Mouse (Mus musculus) liver, postnatal 0 days (tissue): ENCODE results near the gene Tgfbr2.

Experiments
- CTCF ChIP-seq: sonication (generic); IDR thresholded peaks from 2 replicates; pipeline ENCODE4 v1.5.1; 2016; ENCODE audit warnings: antibody characterized with exemption, low read depth
- EP300 ChIP-seq: IDR thresholded peaks from 2 replicates; pipeline ENCODE4 v1.6.1; 2016; ENCODE audit warnings: antibody characterized with exemption, low read depth, mild to moderate bottlenecking

- no peak for TF ChIP-seq CTCF
- TF ChIP-seq EP300 = no peak
These were observed 2.1 kb downstream of the Tgfbr2 start for GRCm38 (mm10) chr9:116173059-116173458.
